Mouse (Mus musculus) lung, embryonic 14.5 days (tissue): ENCODE results near the gene D1Pas1. TPM values are rescaled to one million over a fixed set of nuclear protein-coding genes. Genes with fewer than 3 reads are reported as not detected.

Experiments
- ATAC-seq: fragments of 200-750 bp; cut with Nextera tagmentation; 2 replicates; pipeline ENCODE4 v1.8.0; 2017; ENCODE audit warnings: mild to moderate bottlenecking, moderate TSS enrichment, moderate library complexity; ENCODE audit not compliant: insufficient read depth
- DNase-seq: peaks from one replicate; pipeline ENCODE4 v3.0.0-alpha.2; 2015
- H3K27ac ChIP-seq: fragments of 300-500 bp; sonication (generic); 2 replicates; pipeline ENCODE4 v1.5.1; 2014; ENCODE audit warnings: low read depth, mild to moderate bottlenecking, moderate library complexity
- H3K27me3 ChIP-seq: fragments of 300-500 bp; sonication (generic); 2 replicates; pipeline ENCODE4 v1.6.1; 2014; ENCODE audit warnings: low read length, control low read depth; ENCODE audit not compliant: insufficient read depth
- H3K36me3 ChIP-seq: fragments of 300-500 bp; sonication (generic); 2 replicates; pipeline ENCODE4 v1.6.1; 2014; ENCODE audit warnings: control low read depth; ENCODE audit not compliant: insufficient read depth
- H3K4me1 ChIP-seq: fragments of 300-500 bp; sonication (generic); 2 replicates; pipeline ENCODE4 v1.6.1; 2014; ENCODE audit warnings: antibody characterized with exemption, control low read depth; ENCODE audit not compliant: insufficient read depth
- H3K4me2 ChIP-seq: fragments of 300-500 bp; sonication (generic); 2 replicates; pipeline ENCODE4 v1.6.1; 2014; ENCODE audit warnings: mild to moderate bottlenecking
- H3K4me3 ChIP-seq: fragments of 300-500 bp; sonication (generic); 2 replicates; pipeline ENCODE4 v1.5.1; 2014; ENCODE audit warnings: low read depth, low read length
- H3K9ac ChIP-seq: fragments of 300-500 bp; sonication (generic); 2 replicates; pipeline ENCODE4 v1.6.1; 2014
- H3K9me3 ChIP-seq: fragments of 300-500 bp; sonication (generic); 2 replicates; pipeline ENCODE4 v1.6.1; 2016; ENCODE audit warnings: low read depth, low read length, control low read depth
- CTCF ChIP-seq: IDR thresholded peaks from 2 replicates; pipeline ENCODE4 v1.5.1; 2016; ENCODE audit warnings: antibody characterized with exemption, low read depth
- WGBS: fragments of 180-500 bp; shearing (Covaris S2); extraction: QIAGEN DNeasy Blood & Tissue Kit; methylation state at CpG from one replicate; pipeline ENCODE4 v1.1.7; 2014; 5-methylcytosine and 5-hydroxymethylcytosine counted together
- polyA plus RNA-seq: library from polyadenylated mRNA; unstranded; fragments of >200 nt; fragmentation: Nextera tagmentation; extraction: Ambion mirVana; gene quantifications from 2 replicates; pipeline ENCODE4 v1.2.1, GENCODE M21; 2014

The D1Pas1 gene
- polyA plus RNA-seq, 1 experiment from 2014 or later = not detected

DNA sequence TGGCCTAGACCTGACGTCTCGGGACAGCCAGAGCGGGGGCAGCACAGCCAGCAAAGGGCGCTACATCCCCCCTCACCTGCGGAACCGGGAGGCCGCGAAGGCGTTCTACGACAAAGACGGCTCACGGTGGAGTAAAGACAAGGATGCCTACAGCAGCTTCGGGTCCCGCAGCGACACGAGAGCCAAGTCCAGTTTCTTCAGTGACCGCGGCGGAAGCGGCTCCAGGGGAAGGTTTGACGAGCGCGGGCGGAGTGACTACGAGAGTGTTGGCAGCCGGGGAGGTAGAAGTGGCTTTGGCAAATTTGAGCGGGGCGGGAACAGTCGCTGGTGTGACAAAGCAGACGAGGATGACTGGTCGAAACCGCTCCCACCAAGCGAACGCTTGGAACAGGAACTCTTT, 710 bp downstream of the D1Pas1 start:
- TF ChIP-seq CTCF = no peak
- WGBS = 91% methylated on average over 34 of the region's 34 CpGs

DNA sequence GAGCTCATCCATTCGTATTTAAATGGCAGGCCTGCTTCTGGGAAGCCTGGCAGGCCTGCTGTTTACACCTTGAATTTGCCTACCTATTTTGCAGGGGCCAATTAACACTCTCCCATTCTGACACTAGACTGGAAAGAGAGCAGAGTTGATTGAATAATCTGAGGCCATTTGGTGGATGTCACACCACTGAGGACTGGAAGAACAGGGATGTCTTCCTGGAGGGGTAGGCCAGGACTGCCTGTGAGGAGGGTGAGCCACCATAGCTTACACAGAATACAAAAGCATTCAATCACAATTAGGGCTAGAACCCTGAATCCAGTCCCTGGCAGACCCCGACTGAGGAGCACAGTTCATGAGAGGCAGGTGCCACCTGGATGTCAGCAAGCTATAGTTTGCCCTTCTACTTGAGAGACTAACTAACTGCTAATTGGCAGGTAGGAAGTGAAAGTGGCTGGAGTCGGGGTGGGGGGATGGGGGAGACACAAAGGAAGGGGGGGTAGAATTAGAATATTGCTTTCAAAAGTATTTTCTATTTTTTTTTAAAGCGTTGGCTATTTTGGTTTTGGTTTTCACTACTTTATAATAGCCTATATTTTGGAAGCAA, 9.8 kb downstream of the D1Pas1 start:
- DNase-seq = no peak
- ATAC-seq = no peak
- no peak for TF ChIP-seq CTCF
- Histone ChIP-seq H3K9me3 (no peaks in the 10 kb centered on the region), H3K4me3 (no peak overlapping the region), H3K9ac (no peak overlapping the region), H3K4me1 (no peaks in the 10 kb centered on the region), H3K27ac (no peak overlapping the region), H3K4me2 (no peak overlapping the region), H3K27me3 (no peaks in the 10 kb centered on the region), H3K36me3 (no peaks in the 10 kb centered on the region)
- 43% methylated on average over 4 of the region's 4 CpGs for WGBS

More for the DNA sequence above, 710 bp downstream of the D1Pas1 start:
- peaks cover 20% of the 10 kb centered on the region for H3K9me3 ChIP-seq
- H3K27ac ChIP-seq = no peak overlapping the region
- DNase-seq = no peak
- no peaks in the 10 kb centered on the region for H3K4me1 ChIP-seq
- no peaks in the 10 kb centered on the region for H3K27me3 ChIP-seq
- no peak overlapping the region for H3K4me2 ChIP-seq
- ATAC-seq = no peak
- H3K36me3 ChIP-seq = no peaks in the 10 kb centered on the region
- H3K9ac ChIP-seq = no peak overlapping the region
- H3K4me3 ChIP-seq = no peak overlapping the region

GRCm38 (mm10) chr1:186977801-186978200, 10.6 kb downstream of the D1Pas1 start:
- no peaks in the 10 kb centered on the region for H3K9me3 ChIP-seq
- no peak for TF ChIP-seq CTCF
- no peaks in the 10 kb centered on the region for H3K4me1 ChIP-seq
- DNase-seq = no peak
- H3K27ac ChIP-seq = no peak overlapping the region
- ATAC-seq = no peak
- no peak overlapping the region for H3K4me2 ChIP-seq
- no peaks in the 10 kb centered on the region for H3K36me3 ChIP-seq
- WGBS = 92% methylated on average over 2 of the region's 2 CpGs
- H3K27me3 ChIP-seq = no peaks in the 10 kb centered on the region
- H3K4me3 ChIP-seq = no peak overlapping the region
- no peak overlapping the region for H3K9ac ChIP-seq

GRCm38 (mm10) chr1:186979465-186979864, 12.2 kb downstream of the D1Pas1 start:
- ATAC-seq (no peak), DNase-seq (no peak)
- no peaks in the 10 kb centered on the region for H3K36me3 ChIP-seq
- H3K27me3 ChIP-seq = no peaks in the 10 kb centered on the region
- H3K4me1 ChIP-seq = no peaks in the 10 kb centered on the region
- TF ChIP-seq CTCF = no peak
- no peak overlapping the region for H3K4me3 ChIP-seq
- WGBS = 73% methylated on average over 8 of the region's 8 CpGs
- H3K27ac ChIP-seq = no peak overlapping the region
- H3K9ac ChIP-seq = no peak overlapping the region
- H3K4me2 ChIP-seq = no peak overlapping the region
- no peaks in the 10 kb centered on the region for H3K9me3 ChIP-seq

DNA sequence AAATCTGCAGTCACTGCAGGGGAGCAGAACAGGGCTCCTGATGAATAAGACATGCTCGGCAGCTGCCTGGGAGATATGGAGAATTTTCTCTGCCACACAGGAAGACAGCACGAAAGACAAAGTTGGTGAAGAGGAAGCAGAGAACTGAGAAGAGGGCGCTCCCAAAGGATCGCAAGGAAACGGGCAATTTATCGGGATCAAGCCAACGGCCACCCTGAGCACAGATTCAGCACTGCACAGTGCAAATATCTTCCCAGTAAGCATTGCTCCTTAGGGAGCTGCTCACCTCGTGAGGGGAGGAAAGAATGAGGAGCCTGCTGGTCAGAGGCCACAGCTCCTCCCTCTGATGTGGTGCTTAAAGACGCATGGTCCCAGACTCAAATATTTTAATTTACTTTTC, 13.3 kb downstream of the D1Pas1 start:
- WGBS = 57% methylated on average over 9 of the region's 9 CpGs
- H3K36me3 ChIP-seq = no peaks in the 10 kb centered on the region
- H3K9me3 ChIP-seq = no peaks in the 10 kb centered on the region
- no peak for TF ChIP-seq CTCF
- H3K4me2 ChIP-seq = no peak overlapping the region
- H3K9ac ChIP-seq = no peak overlapping the region
- ATAC-seq = no peak
- H3K27me3 ChIP-seq = no peaks in the 10 kb centered on the region
- H3K4me1 ChIP-seq = no peaks in the 10 kb centered on the region
- no peak for DNase-seq
- no peak overlapping the region for H3K27ac ChIP-seq
- no peak overlapping the region for H3K4me3 ChIP-seq

DNA sequence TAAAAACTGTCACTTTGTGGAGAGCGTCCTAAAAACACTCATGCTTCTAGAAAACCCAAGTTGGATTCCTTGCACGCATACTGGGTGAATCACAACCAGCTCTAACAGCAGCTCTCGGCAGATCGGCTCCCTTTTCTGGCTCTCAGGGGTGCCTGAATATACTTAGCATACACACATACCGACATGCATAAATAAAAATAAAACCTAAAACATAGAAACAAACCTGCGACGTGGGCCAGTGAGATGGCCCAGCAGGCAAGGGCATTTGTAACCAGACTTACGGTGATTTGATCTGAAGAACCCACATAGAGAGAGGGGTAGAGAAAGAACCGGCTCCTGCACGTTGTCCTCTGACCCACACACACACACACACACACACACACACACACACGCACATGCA, 17.9 kb downstream of the D1Pas1 start:
- no peak for TF ChIP-seq CTCF
- ATAC-seq (no peak), DNase-seq (no peak)
- no peaks in the 10 kb centered on the region for H3K36me3 ChIP-seq
- H3K27me3 ChIP-seq = no peaks in the 10 kb centered on the region
- no peaks in the 10 kb centered on the region for H3K9me3 ChIP-seq
- no peak overlapping the region for H3K4me3 ChIP-seq
- no peak overlapping the region for H3K27ac ChIP-seq
- WGBS = 92% methylated on average over 11 of the region's 11 CpGs
- no peak overlapping the region for H3K9ac ChIP-seq
- no peak overlapping the region for H3K4me2 ChIP-seq
- H3K4me1 ChIP-seq = no peaks in the 10 kb centered on the region

GRCm38 (mm10) chr1:186986086-186986485, 18.9 kb downstream of the D1Pas1 start:
- H3K4me3 ChIP-seq = no peak overlapping the region
- H3K9ac ChIP-seq = no peak overlapping the region
- no peaks in the 10 kb centered on the region for H3K27me3 ChIP-seq
- DNase-seq (no peak), ATAC-seq (no peak)
- no peaks in the 10 kb centered on the region for H3K4me1 ChIP-seq
- 66% methylated on average over 9 of the region's 9 CpGs for WGBS
- H3K9me3 ChIP-seq = no peaks in the 10 kb centered on the region
- TF ChIP-seq CTCF = no peak
- no peak overlapping the region for H3K27ac ChIP-seq
- no peaks in the 10 kb centered on the region for H3K36me3 ChIP-seq
- no peak overlapping the region for H3K4me2 ChIP-seq

DNA sequence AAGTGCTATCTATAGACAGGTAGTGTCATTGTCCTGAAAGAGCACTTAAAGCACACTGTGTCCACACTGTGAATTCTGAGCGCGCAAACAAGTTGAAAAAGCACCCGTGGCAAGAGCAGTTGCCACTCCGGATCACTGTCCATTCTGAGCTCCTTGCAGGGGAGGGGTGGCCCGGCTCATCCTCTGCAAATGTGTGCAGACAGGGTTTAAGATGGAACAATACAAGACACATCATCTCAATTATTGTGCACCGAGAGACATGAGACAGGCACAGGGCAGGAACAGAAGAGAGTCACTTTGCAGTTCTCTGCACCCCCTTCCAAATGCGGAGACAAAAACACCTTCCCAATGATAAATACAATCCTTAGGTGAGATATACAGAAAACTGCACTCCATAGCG, 19.3 kb downstream of the D1Pas1 start:
- ATAC-seq (no peak), DNase-seq (no peak)
- no peak overlapping the region for H3K27ac ChIP-seq
- no peaks in the 10 kb centered on the region for H3K27me3 ChIP-seq
- H3K9ac ChIP-seq = no peak overlapping the region
- no peaks in the 10 kb centered on the region for H3K36me3 ChIP-seq
- no peak overlapping the region for H3K4me3 ChIP-seq
- 79% methylated on average over 8 of the region's 8 CpGs for WGBS
- no peaks in the 10 kb centered on the region for H3K9me3 ChIP-seq
- H3K4me1 ChIP-seq = no peaks in the 10 kb centered on the region
- no peak overlapping the region for H3K4me2 ChIP-seq
- no peak for TF ChIP-seq CTCF
